Mouse (Mus musculus) liver, adult 2 months (tissue): ENCODE measurements around the gene 1700113H08Rik.

Source experiments
- CTCF ChIP-seq: fragments of 200-500 bp; IDR thresholded peaks from 2 replicates; pipeline ENCODE4 v1.5.1; 2011; ENCODE audit warnings: low read depth, low read length, control low read depth
- POLR2A ChIP-seq: fragments of 200-500 bp; IDR thresholded peaks from 2 replicates; pipeline ENCODE4 v1.6.1; 2011; ENCODE audit warnings: low read length, control low read depth; ENCODE audit not compliant: insufficient read depth; ENCODE audit errors: extremely low read depth

DNA sequence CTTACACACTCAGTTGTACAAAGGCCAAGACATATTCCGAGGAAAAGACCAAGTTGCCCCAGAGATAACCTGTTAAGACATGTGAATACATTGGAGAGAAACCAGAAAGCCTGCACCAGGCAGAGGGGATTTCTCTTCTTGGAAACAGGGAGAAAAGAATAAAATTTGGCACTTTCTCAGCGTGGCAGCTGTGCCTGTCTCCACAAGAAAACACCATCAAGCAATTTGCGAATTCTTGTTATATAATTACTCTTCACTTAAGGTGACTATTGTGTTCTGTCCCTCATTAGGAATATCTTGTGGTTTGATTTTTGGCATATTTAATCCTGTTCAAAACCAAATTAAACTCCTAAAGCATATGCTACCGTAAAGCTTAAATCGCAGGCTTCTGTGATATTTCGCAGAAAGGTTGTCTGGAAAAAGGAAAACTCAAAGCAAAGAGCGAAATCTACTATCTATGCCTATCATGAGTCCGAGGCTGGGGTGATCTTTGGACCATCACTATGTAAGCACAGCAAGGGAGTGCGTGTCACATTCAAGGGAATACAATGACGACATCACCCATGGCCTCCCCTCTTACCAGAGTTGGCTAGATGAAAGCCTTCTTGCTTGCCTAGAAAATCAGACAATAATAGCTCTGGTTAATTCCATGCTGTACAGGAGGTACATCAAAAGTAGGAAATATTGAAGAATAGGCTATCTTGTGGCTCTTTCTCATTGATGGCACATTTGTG, 51.4 kb downstream of the 1700113H08Rik start:
- TF ChIP-seq CTCF: no peak
- no peak for TF ChIP-seq POLR2A
